Mouse (Mus musculus) heart, postnatal 0 days (tissue): ENCODE measurements at regions not wholly inside any gene's neighbourhood (a gene's known extent, or its start where the extent isn't known, plus 50 kb on each side); places are given as distances from the start of the nearest gene placed in this dataset.

Experiments
- ATAC-seq: fragments of 200-750 bp; cut with Nextera tagmentation; 2 replicates; pipeline ENCODE4 v1.8.0; 2017; ENCODE audit warnings: low read depth, moderate number of reproducible peaks, moderate library complexity; ENCODE audit not compliant: insufficient read depth
- DNase-seq: peaks from one replicate; pipeline ENCODE4 v3.0.0-alpha.2; 2016; ENCODE audit warnings: low spot score
- H3K27ac ChIP-seq: fragments of 300-500 bp; sonication (generic); 2 replicates; pipeline ENCODE4 v1.5.1; 2014; ENCODE audit warnings: low read depth, mild to moderate bottlenecking
- H3K27me3 ChIP-seq: fragments of 300-500 bp; sonication (generic); 2 replicates; pipeline ENCODE4 v1.6.1; 2014; ENCODE audit warnings: low read length, mixed read lengths; ENCODE audit not compliant: control insufficient read depth, insufficient read depth
- H3K36me3 ChIP-seq: fragments of 300-500 bp; sonication (generic); replicated peaks from 2 replicates; pipeline ENCODE4 v1.6.1; 2014; ENCODE audit warnings: low read length, mixed read lengths; ENCODE audit not compliant: control insufficient read depth, insufficient read depth
- H3K4me1 ChIP-seq: fragments of 300-500 bp; sonication (generic); 2 replicates; pipeline ENCODE4 v1.6.1; 2014; ENCODE audit warnings: antibody characterized with exemption; ENCODE audit not compliant: control insufficient read depth, insufficient read depth
- H3K4me2 ChIP-seq: fragments of 300-500 bp; sonication (generic); 2 replicates; pipeline ENCODE4 v1.6.1; 2014; ENCODE audit warnings: low read depth, mild to moderate bottlenecking, low read length, moderate library complexity
- H3K4me3 ChIP-seq: fragments of 300-500 bp; sonication (generic); 2 replicates; pipeline ENCODE4 v1.5.1; 2014; ENCODE audit warnings: low read depth, low read length
- H3K9ac ChIP-seq: fragments of 300-500 bp; sonication (generic); replicated peaks from 2 replicates; pipeline ENCODE4 v1.6.1; 2014; ENCODE audit warnings: low read depth, low read length, mixed read lengths
- H3K9me3 ChIP-seq: fragments of 300-500 bp; sonication (generic); replicated peaks from 2 replicates; pipeline ENCODE4 v1.6.1; 2016; ENCODE audit warnings: low read length; ENCODE audit not compliant: control insufficient read depth
- CTCF ChIP-seq: IDR thresholded peaks from 2 replicates; pipeline ENCODE4 v1.5.1; 2016; ENCODE audit warnings: antibody characterized with exemption, control low read depth, low read depth
- EP300 ChIP-seq: IDR thresholded peaks from 2 replicates; pipeline ENCODE4 v1.6.1; 2016; ENCODE audit warnings: antibody characterized with exemption, low read depth
- WGBS: fragments of 180-500 bp; shearing (Covaris S2); extraction: QIAGEN DNeasy Blood & Tissue Kit; methylation state at CpG from one replicate; pipeline ENCODE4 v1.1.7; 2014; 5-methylcytosine and 5-hydroxymethylcytosine counted together

DNA sequence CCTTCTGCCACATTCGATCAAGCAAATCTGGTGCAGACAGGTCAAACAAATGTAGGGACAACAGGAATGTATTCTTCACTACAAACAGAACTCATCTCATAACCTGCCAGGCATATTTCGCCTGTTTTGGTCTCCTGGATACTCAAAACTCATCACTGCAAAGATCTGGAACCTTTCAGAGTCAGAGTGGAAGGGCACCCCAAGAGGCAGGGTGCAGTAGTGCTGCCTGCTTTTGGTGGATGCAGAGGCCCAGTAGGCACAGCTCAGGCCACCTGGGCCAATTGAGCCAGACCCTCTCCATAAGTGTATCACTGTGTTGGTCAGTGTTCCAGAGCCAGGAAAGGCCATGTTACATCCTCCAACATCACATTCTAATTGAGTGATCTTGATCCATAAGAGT is 541.4 kb upstream of the Lrrc6 start:
- no peaks in the 10 kb centered on the region for H3K27me3 ChIP-seq
- H3K4me2 ChIP-seq, result no peak overlapping the region
- no peaks in the 10 kb centered on the region for H3K36me3 ChIP-seq
- 91% methylated on average over 2 of the region's 2 CpGs for WGBS
- no peak for ATAC-seq
- H3K4me1 ChIP-seq, result peaks cover 19% of the 10 kb centered on the region
- no peak overlapping the region for H3K9ac ChIP-seq
- TF ChIP-seq CTCF, result peak; percentile 33
- TF ChIP-seq EP300, result no peak
- no peak overlapping the region for H3K27ac ChIP-seq
- H3K4me3 ChIP-seq, result no peak overlapping the region
- H3K9me3 ChIP-seq, result no peaks in the 10 kb centered on the region
- DNase-seq, result no peak

DNA sequence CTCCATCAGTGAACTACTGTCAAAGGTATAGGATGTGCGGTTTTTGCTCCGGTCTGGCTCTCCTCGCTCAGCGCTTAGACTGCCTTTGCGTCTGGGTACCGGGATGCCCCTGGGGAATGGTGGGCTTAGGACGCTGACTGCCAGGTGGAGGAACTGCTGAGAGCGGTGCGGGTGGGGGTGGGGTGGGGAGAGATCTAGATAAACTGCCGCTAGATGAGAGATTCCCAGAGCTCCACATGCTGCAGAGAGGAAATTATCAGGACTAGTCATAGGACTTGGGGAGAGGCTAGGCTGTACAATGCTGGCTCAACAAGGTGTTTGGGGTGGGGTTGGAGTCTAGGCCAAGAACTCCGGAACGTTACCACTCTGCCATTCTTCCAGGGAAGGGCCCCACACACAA is 539.5 kb upstream of the Lrrc6 start:
- TF ChIP-seq CTCF (no peak), EP300 (no peak)
- ATAC-seq (no peak), DNase-seq (no peak)
- peak overlapping the region; percentile 58 for H3K4me3 ChIP-seq
- WGBS, result 25% methylated on average over 12 of the region's 12 CpGs
- no peaks in the 10 kb centered on the region for H3K9me3 ChIP-seq
- H3K4me1 ChIP-seq, result peaks cover 17% of the 10 kb centered on the region
- H3K27ac ChIP-seq, result peak overlapping the region; percentile 84
- no peaks in the 10 kb centered on the region for H3K27me3 ChIP-seq
- peak overlapping the region; percentile 69 for H3K4me2 ChIP-seq
- H3K9ac ChIP-seq, result peak overlapping the region; percentile 59; the same call in 1 of the 2 replicates
- H3K36me3 ChIP-seq, result no peaks in the 10 kb centered on the region

- H3K9me3 ChIP-seq, result no peaks in the 10 kb centered on the region
- peak overlapping the region; percentile 58 for H3K4me3 ChIP-seq
- peak overlapping the region; percentile 69 for H3K4me2 ChIP-seq
- H3K4me1 ChIP-seq, result peaks cover 16% of the 10 kb centered on the region
- H3K27me3 ChIP-seq, result no peaks in the 10 kb centered on the region
- TF ChIP-seq EP300 (no peak), CTCF (no peak)
- H3K9ac ChIP-seq, result peak overlapping the region; percentile 59
- under 1% methylated on average over 16 of the region's 16 CpGs for WGBS
- DNase-seq (peak; percentile 83), ATAC-seq (peak; percentile 92)
- H3K27ac ChIP-seq, result peak overlapping the region; percentile 84
- H3K36me3 ChIP-seq, result no peaks in the 10 kb centered on the region
These were observed 538.8 kb upstream of the Lrrc6 start for GRCm38 (mm10) chr15:67039421-67039907.

- TF ChIP-seq EP300, result no peak
- no peak for TF ChIP-seq CTCF
- DNase-seq (no peak), ATAC-seq (no peak)
- peaks cover 23% of the 10 kb centered on the region for H3K4me1 ChIP-seq
- no peaks in the 10 kb centered on the region for H3K36me3 ChIP-seq
- WGBS, result 72% methylated on average over 4 of the region's 4 CpGs
- H3K27me3 ChIP-seq, result no peaks in the 10 kb centered on the region
- no peaks in the 10 kb centered on the region for H3K9me3 ChIP-seq
- no peak overlapping the region for H3K4me2 ChIP-seq
- H3K4me3 ChIP-seq, result no peak overlapping the region
- H3K27ac ChIP-seq, result no peak overlapping the region
- H3K9ac ChIP-seq, result no peak overlapping the region
These were observed 536.9 kb upstream of the Lrrc6 start for GRCm38 (mm10) chr15:67037647-67038046.

DNA sequence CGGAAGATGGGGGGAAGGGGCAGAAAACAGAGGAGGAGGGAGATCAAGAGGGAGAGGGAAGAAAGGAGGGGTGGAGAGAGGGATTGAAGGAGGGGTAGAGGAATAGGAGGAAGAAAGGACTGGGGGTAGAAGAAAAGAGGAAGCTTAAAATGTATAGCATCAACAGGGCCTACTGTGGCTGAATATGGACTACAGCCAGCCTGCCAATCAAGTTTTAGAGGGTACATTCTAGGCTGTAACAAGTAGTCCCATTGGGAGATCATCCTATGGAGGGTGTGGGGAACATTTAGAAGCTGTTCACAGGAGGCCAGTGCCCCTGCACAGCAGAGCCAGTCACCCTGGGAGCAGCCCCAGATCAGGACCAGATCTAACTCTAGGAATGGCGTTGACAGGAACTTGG is 535.6 kb upstream of the Lrrc6 start:
- no peak overlapping the region for H3K4me3 ChIP-seq
- H3K4me1 ChIP-seq, result peaks cover 23% of the 10 kb centered on the region
- H3K4me2 ChIP-seq, result no peak overlapping the region
- no peak for DNase-seq
- H3K27me3 ChIP-seq, result no peaks in the 10 kb centered on the region
- no peak for TF ChIP-seq EP300
- TF ChIP-seq CTCF, result no peak
- ATAC-seq, result peak; percentile 40; the same call in 1 of the 2 replicates
- H3K36me3 ChIP-seq, result no peaks in the 10 kb centered on the region
- WGBS, result 25% methylated on average over 2 of the region's 2 CpGs
- no peak overlapping the region for H3K9ac ChIP-seq
- no peaks in the 10 kb centered on the region for H3K9me3 ChIP-seq
- H3K27ac ChIP-seq, result no peak overlapping the region

GRCm38 (mm10) chr15:67033936-67034335 is 533.2 kb upstream of the Lrrc6 start:
- Histone ChIP-seq H3K4me3 (no peak overlapping the region), H3K36me3 (no peaks in the 10 kb centered on the region), H3K4me1 (peaks cover 10% of the 10 kb centered on the region; the same call in 1 of the 2 replicates), H3K9ac (no peak overlapping the region), H3K9me3 (no peaks in the 10 kb centered on the region), H3K4me2 (no peak overlapping the region), H3K27ac (no peak overlapping the region), H3K27me3 (no peaks in the 10 kb centered on the region)
- TF ChIP-seq CTCF, result no peak
- no peak for TF ChIP-seq EP300
- ATAC-seq, result no peak
- WGBS, result 43% methylated on average over 2 of the region's 2 CpGs
- no peak for DNase-seq
